8 mouse cellular contexts compared by ENCODE assay signal in genomic region chr13:109902855-109903763, GRCm38 (mm10).
DNase-seq lines count a peak whose midpoint lies in the region.

No protein-coding gene starts in this region.

- intact Hi-C loops in gastrocnemius, postnatal 14 days (cut with DNase I; ENCODE audit: low total_unique reads), result loop anchor here (2.0 kb wide), 1 partner anchor 80 kb away; no protein-coding TSS in a partner anchor
- intact Hi-C loops in left cerebral cortex, postnatal 36 days (cut with DNase I), result loop anchor here (5.0 to 10.0 kb wide), 2 partner anchors 81 to 288 kb away; no protein-coding TSS in a partner anchor

- DNase-seq in adipocyte (ENCODE audit: low spot score), result peak; percentile 38
- DNase-seq in cerebellum, postnatal 4 days (ENCODE audit: low spot score in 2 of 2), result peak; percentile 32 to 62
- DNase-seq in gastrocnemius, postnatal 14 days, result peak; percentile 84
- DNase-seq in induced T-regulatory cell, adult 2 months (ENCODE audit: low read depth), result peak; percentile 88
- DNase-seq in left cerebral cortex, postnatal 36 days (ENCODE audit: low spot score in 2 of 2), result peak; percentile 68 to 69
- DNase-seq in mesoderm, embryonic 11.5 days (ENCODE audit: low read depth, low spot score), result peak; percentile 76
- DNase-seq in right cerebral cortex, postnatal 25 days, result peak; percentile 70
- peak; percentile 63 to 75 for DNase-seq in urinary bladder, postnatal 36 days (ENCODE audit: low spot score in 2 of 2)

Comparison
In these comparisons a context has a peak if more than half of its experiments do, and no peak if none do; other contexts are left out.
1. Peak in every context shown above with its lines: DNase-seq.
2. DNase-seq: peak in every context shown above with its lines; median percentile 88 in induced T-regulatory cell, adult 2 months; 84 in gastrocnemius, postnatal 14 days; 76 in mesoderm, embryonic 11.5 days; 70 in right cerebral cortex, postnatal 25 days; 69 in urinary bladder, postnatal 36 days; 68 in left cerebral cortex, postnatal 36 days; 47 in cerebellum, postnatal 4 days; 38 in adipocyte.